Comparison of ENCODE assay signal across 11 mouse cellular contexts in the genomic region with DNA sequence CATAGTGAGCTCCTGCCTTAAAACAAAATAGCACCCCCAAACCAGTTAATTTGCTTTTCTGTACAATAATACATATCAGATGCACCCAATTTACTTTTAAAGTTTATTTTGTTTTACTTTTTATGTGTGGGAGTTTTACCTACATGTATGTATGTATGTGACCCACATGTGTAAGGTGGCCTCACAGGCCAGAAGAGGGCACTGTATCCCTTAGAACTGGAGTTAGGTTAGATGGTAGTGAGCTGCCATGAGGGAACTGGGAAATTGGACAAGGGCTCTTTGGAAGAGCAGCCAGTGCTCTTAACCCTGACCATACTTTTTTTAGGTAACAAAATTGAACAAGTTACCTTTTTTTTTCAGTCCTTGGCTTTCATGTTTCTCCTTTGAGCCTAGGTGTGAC. TPM values are rescaled to one million over a fixed set of nuclear protein-coding genes. Genes with fewer than 3 reads are reported as not detected.
DNase-seq lines count a peak whose midpoint lies in the region; TF ChIP-seq lines count a peak whose summit lies in the region.
"Had no signal": no experiment of that assay in that cellular context is flagged by ENCODE, and none has a peak within 500 bp of the region (broad histone marks: within the 10 kb centered on the region; RNA-seq: fewer than 3 reads in every experiment).

No protein-coding gene starts in this region.

- no peaks in the 10 kb centered on the region for H3K4me1 ChIP-seq in kidney, adult 2 months (ENCODE audit: control insufficient read depth, insufficient read depth, low read length)
- H3K4me1 ChIP-seq: lung, embryonic 15.5 days had no signal

- no peaks in the 10 kb centered on the region for H3K27me3 ChIP-seq in kidney, adult 2 months (replicated peaks; ENCODE audit: control insufficient read depth, insufficient read depth, low read length)
- H3K27me3 ChIP-seq: heart, embryonic 15.5 days; lung, embryonic 15.5 days had no signal

- no peak for TF ChIP-seq POLR2A in kidney, adult 2 months (IDR thresholded peaks at IDR 0.05; ENCODE audit: low read depth, low read length)

- peaks cover 3% of the 10 kb centered on the region; the same call in 1 of the 2 replicates for H3K36me3 ChIP-seq in kidney, adult 2 months (ENCODE audit: control insufficient read depth, insufficient read depth, low read length)

- DNase-seq in kidney, adult 2 months = peak; percentile 4
- no peak for DNase-seq in kidney, adult 8-10 months
- DNase-seq in CD4-positive helper T cell, adult 2 months (ENCODE audit: low read depth, low spot score) = peak; percentile 39
- DNase-seq in NIH3T3 (ENCODE audit: low read depth) = peak; percentile 52
- peak; percentile 5 for DNase-seq in forelimb bud, embryonic 11.5 days (ENCODE audit: low read depth, low spot score)
- no peak for DNase-seq in cerebellum, adult 11-12 months
- no peak for DNase-seq in layer of hippocampus, adult 9-10 months (ENCODE audit: low spot score)
- DNase-seq: cerebellum, adult 9-11 months; right cerebral cortex, postnatal 4 days had no signal

- no peak overlapping the region for H3K27ac ChIP-seq in kidney, adult 2 months (ENCODE audit: insufficient read depth, low read depth, low read length)
- H3K27ac ChIP-seq: heart, embryonic 15.5 days; lung, embryonic 15.5 days had no signal

- no peak overlapping the region for H3K4me3 ChIP-seq in kidney, adult 2 months (ENCODE audit: insufficient read depth, low read depth, low read length)
- H3K4me3 ChIP-seq: heart, embryonic 15.5 days; lung, embryonic 15.5 days had no signal

- 0 out of 2 replicates have a peak, but pooled peaks have one; percentile 15 for TF ChIP-seq CTCF in kidney, adult 2 months (conservative IDR thresholded peaks at IDR 0.05; ENCODE audit: insufficient read depth, insufficient read length, low read depth, low read length)

RNA-seq across cellular contexts. Expression of gene Ttc27, which starts 15.3 kb away (rescaled TPM):
- polyA plus RNA-seq in kidney, adult 2 months (2012; rRNA removed) = 4.9 and 5.3 TPM in 2 replicates

Comparison
In these comparisons a context has a peak if more than half of its experiments do, and no peak if none do; other contexts are left out.
1. DNase-seq: peak in kidney, adult 2 months (single experiment), CD4-positive helper T cell, adult 2 months (single experiment), NIH3T3 (single experiment) and forelimb bud, embryonic 11.5 days (single experiment); none in kidney, adult 8-10 months (0 of 2), cerebellum, adult 11-12 months (single experiment) and layer of hippocampus, adult 9-10 months (single experiment).